Mouse (Mus musculus): ENCODE measurements around the gene Zfp790. TPM values are rescaled to one million over a fixed set of nuclear protein-coding genes. Genes with fewer than 3 reads are reported as not detected.

Zfp790 gene
- polyA plus RNA-seq, 1 experiment, result 0.81 TPM

GRCm38 (mm10) chr7:29815061-29815784 is 691 bp upstream of the Zfp790 start:
- TF ChIP-seq GATA1 (IDR thresholded peaks at IDR 0.05; ENCODE audit: low read length), result no peak

GRCm38 (mm10) chr7:29818619-29819254 is 2.8 kb downstream of the Zfp790 start:
- TF ChIP-seq GATA1 (IDR thresholded peaks at IDR 0.05; ENCODE audit: low read length), result no peak

GRCm38 (mm10) chr7:29828001-29828400 is 12.1 kb downstream of the Zfp790 start:
- TF ChIP-seq GATA1 (IDR thresholded peaks at IDR 0.05; ENCODE audit: low read length), result no peak

- TF ChIP-seq GATA1 (IDR thresholded peaks at IDR 0.05; ENCODE audit: low read length), result no peak
Measured at GRCm38 (mm10) chr7:29829804-29830203, 13.9 kb downstream of the Zfp790 start.

- TF ChIP-seq GATA1 (IDR thresholded peaks at IDR 0.05; ENCODE audit: low read length), result no peak
Measured at GRCm38 (mm10) chr7:29836816-29837215, 20.9 kb downstream of the Zfp790 start.

GRCm38 (mm10) chr7:29839256-29839655 is 23.3 kb downstream of the Zfp790 start:
- TF ChIP-seq GATA1 (IDR thresholded peaks at IDR 0.05; ENCODE audit: low read length), result no peak

- TF ChIP-seq GATA1 (IDR thresholded peaks at IDR 0.05; ENCODE audit: low read length), result no peak
Measured at GRCm38 (mm10) chr7:29842105-29842504, 26.2 kb downstream of the Zfp790 start.

GRCm38 (mm10) chr7:29844616-29845015 is 28.7 kb downstream of the Zfp790 start:
- no peak for TF ChIP-seq GATA1 (IDR thresholded peaks at IDR 0.05; ENCODE audit: low read length)

- TF ChIP-seq GATA1 (IDR thresholded peaks at IDR 0.05; ENCODE audit: low read length), result no peak
Measured at GRCm38 (mm10) chr7:29852831-29853218, 36.9 kb downstream of the Zfp790 start.

GRCm38 (mm10) chr7:29853219-29853842 is 37.4 kb downstream of the Zfp790 start, which contains the start of gene Zfp940:
Gene Zfp940 (minus strand): TSS chr7:29853669.
- no peak for TF ChIP-seq GATA1 (IDR thresholded peaks at IDR 0.05; ENCODE audit: low read length)

GRCm38 (mm10) chr7:29859532-29860517 is 43.9 kb downstream of the Zfp790 start, which contains the start of gene Zfp420:
Gene Zfp420 (plus strand): TSS chr7:29859979.
- TF ChIP-seq GATA1 (IDR thresholded peaks at IDR 0.05; ENCODE audit: low read length), result no peak

- TF ChIP-seq GATA1 (IDR thresholded peaks at IDR 0.05; ENCODE audit: low read length), result no peak
Measured at GRCm38 (mm10) chr7:29861660-29862059, 45.7 kb downstream of the Zfp790 start.

- TF ChIP-seq GATA1 (IDR thresholded peaks at IDR 0.05; ENCODE audit: low read length), result no peak
Measured at GRCm38 (mm10) chr7:29874256-29874655, 58.3 kb downstream of the Zfp790 start.

- no peak for TF ChIP-seq GATA1 (IDR thresholded peaks at IDR 0.05; ENCODE audit: low read length)
Measured at GRCm38 (mm10) chr7:29880056-29880455, 64.1 kb downstream of the Zfp790 start.

Other genes starting within 250 kb of the Zfp790 start
- gene Catsperg2, start 89.1 kb upstream of the Zfp790 start, polyA plus RNA-seq (2012), result not detected in 2 replicates
- gene Zfp84, start 47.6 kb upstream of the Zfp790 start, polyA plus RNA-seq (2012), result 0.66 and 3.1 TPM in 2 replicates
- 2.4 and 2.8 TPM in 2 replicates for gene Zfp30, start 32.1 kb upstream of the Zfp790 start, polyA plus RNA-seq (2012)
- 0.26 and 0.75 TPM in 2 replicates for gene Zfp940, start 37.6 kb downstream of the Zfp790 start, polyA plus RNA-seq (2012)
- gene Zfp420, start 43.9 kb downstream of the Zfp790 start, polyA plus RNA-seq (2012), result 0.29 and 0.35 TPM in 2 replicates
- gene Zfp27, start 90.5 kb downstream of the Zfp790 start, polyA plus RNA-seq (2012), result 0.35 and 0.40 TPM in 2 replicates
- 0.03 TPM in 1 of 2 replicates, not detected in the other for gene Zfp383, start 92.1 kb downstream of the Zfp790 start, polyA plus RNA-seq (2012)
- gene Zfp74, start 138.0 kb downstream of the Zfp790 start, polyA plus RNA-seq (2012), result 17.1 and 22.9 TPM in 2 replicates
- 4.0 and 5.6 TPM in 2 replicates for gene Zfp568, start 167.8 kb downstream of the Zfp790 start, polyA plus RNA-seq (2012)
- not detected in 2 replicates for gene Zfp14, start 235.3 kb downstream of the Zfp790 start, polyA plus RNA-seq (2012)